Mouse (Mus musculus) hindbrain, embryonic 14.5 days (tissue): ENCODE data around the gene Gpc6. TPM values are rescaled to one million over a fixed set of nuclear protein-coding genes. Genes with fewer than 3 reads are reported as not detected.

Experiments used
- ATAC-seq: fragments of 200-750 bp; cut with Nextera tagmentation; 2 replicates; pipeline ENCODE4 v1.8.0; 2017; ENCODE audit warnings: moderate number of reproducible peaks, mild to moderate bottlenecking, moderate TSS enrichment, moderate library complexity; ENCODE audit not compliant: low FRiP score
- DNase-seq: peaks from one replicate; pipeline ENCODE4 v3.0.0-alpha.2; 2015; ENCODE audit warnings: low spot score
- H3K27ac ChIP-seq: fragments of 300-500 bp; sonication (generic); 2 replicates; pipeline ENCODE4 v1.5.1; 2014; ENCODE audit warnings: mild to moderate bottlenecking, moderate library complexity
- H3K27me3 ChIP-seq: fragments of 300-500 bp; sonication (generic); 2 replicates; pipeline ENCODE4 v1.6.1; 2014; ENCODE audit warnings: mild to moderate bottlenecking, low read length, mixed read lengths; ENCODE audit not compliant: control insufficient read depth, insufficient read depth
- H3K36me3 ChIP-seq: fragments of 300-500 bp; sonication (generic); replicated peaks from 2 replicates; pipeline ENCODE4 v1.6.1; 2014; ENCODE audit not compliant: control insufficient read depth, insufficient read depth
- H3K4me1 ChIP-seq: fragments of 300-500 bp; sonication (generic); replicated peaks from 2 replicates; pipeline ENCODE4 v1.6.1; 2014; ENCODE audit warnings: antibody characterized with exemption, low read length, mixed read lengths; ENCODE audit not compliant: control insufficient read depth, insufficient read depth
- H3K4me2 ChIP-seq: fragments of 300-500 bp; sonication (generic); replicated peaks from 2 replicates; pipeline ENCODE4 v1.6.1; 2014; ENCODE audit warnings: mild to moderate bottlenecking, moderate library complexity
- H3K4me3 ChIP-seq: fragments of 300-500 bp; sonication (generic); replicated peaks from 2 replicates; pipeline ENCODE4 v1.5.1; 2014; ENCODE audit warnings: mild to moderate bottlenecking, low read length
- H3K9ac ChIP-seq: fragments of 300-500 bp; sonication (generic); 2 replicates; pipeline ENCODE4 v1.6.1; 2014
- H3K9me3 ChIP-seq: fragments of 300-500 bp; sonication (generic); 2 replicates; pipeline ENCODE4 v1.6.1; 2016; ENCODE audit warnings: low read length; ENCODE audit not compliant: control insufficient read depth
- WGBS: fragments of 180-500 bp; shearing (Covaris S2); extraction: QIAGEN DNeasy Blood & Tissue Kit; methylation state at CpG from one replicate; pipeline ENCODE4 v1.1.7; 2014; 5-methylcytosine and 5-hydroxymethylcytosine counted together
- polyA plus RNA-seq: library from polyadenylated mRNA; unstranded; fragments of >200 nt; fragmentation: Nextera tagmentation; extraction: Ambion mirVana; gene quantifications from 2 replicates; pipeline ENCODE4 v1.2.1, GENCODE M21; 2014

Gene Gpc6
- polyA plus RNA-seq, 1 experiment from 2014 or later: 18.6 TPM

DNA sequence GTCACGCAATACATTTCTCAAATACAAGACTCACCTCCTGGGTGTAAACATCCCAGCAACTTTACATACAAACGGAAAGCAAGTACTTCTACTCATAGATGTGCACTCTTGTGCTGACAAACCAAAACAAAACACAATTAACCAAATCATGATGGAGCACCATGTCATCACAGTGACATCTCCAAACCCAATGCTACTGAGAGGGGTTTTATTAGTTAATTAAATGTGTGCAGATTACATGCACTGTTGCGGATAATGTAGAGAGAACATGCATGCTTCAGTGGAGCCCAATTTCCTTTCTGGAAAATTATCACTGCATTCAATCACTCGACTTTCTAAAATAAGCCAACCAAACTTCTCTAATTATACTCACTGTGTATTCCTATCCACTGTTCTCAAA, 109.0 kb downstream of the Gpc6 start:
- Histone ChIP-seq H3K27ac (no peak overlapping the region), H3K9me3 (no peaks in the 10 kb centered on the region), H3K4me2 (no peak overlapping the region), H3K4me3 (no peak overlapping the region), H3K27me3 (no peaks in the 10 kb centered on the region), H3K36me3 (no peaks in the 10 kb centered on the region), H3K4me1 (no peaks in the 10 kb centered on the region), H3K9ac (no peak overlapping the region)
- no peak for ATAC-seq
- no peak for DNase-seq
- WGBS: 71% methylated on average over 4 of the region's 4 CpGs

DNA sequence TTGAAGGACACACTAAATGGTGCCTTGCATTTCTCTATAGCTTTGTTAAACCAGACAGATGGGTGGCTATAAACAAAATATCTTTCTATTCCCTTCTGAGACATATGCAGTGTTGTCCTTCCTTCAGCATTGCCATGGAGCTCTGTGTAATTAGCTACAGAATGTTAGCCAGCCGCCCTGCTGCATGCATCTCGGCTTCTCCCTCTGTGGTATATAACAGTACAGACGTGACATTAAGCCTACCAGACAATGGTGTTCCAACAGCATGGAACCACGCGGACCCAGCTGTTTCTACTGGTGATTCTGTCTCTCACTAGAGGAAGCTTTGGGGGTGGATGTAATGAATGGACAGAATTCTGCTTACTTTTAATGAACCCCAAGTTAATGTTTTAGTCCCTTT, 115.9 kb downstream of the Gpc6 start:
- ATAC-seq (no peak; the same call in 1 of the 2 replicates), DNase-seq (no peak)
- 48% methylated on average over 5 of the region's 5 CpGs for WGBS
- no peak overlapping the region for H3K9ac ChIP-seq
- H3K4me3 ChIP-seq: no peak overlapping the region
- no peaks in the 10 kb centered on the region for H3K9me3 ChIP-seq
- H3K36me3 ChIP-seq: no peaks in the 10 kb centered on the region
- H3K27ac ChIP-seq: no peak overlapping the region
- H3K4me1 ChIP-seq: no peaks in the 10 kb centered on the region
- H3K4me2 ChIP-seq: no peak overlapping the region
- H3K27me3 ChIP-seq: no peaks in the 10 kb centered on the region

GRCm38 (mm10) chr14:117048951-117049350, 123.8 kb downstream of the Gpc6 start:
- no peaks in the 10 kb centered on the region for H3K27me3 ChIP-seq
- no peak overlapping the region for H3K9ac ChIP-seq
- H3K4me1 ChIP-seq: 0 out of 2 replicates have a peak, but pooled peaks cover 2% of the 10 kb centered on the region
- H3K36me3 ChIP-seq: no peaks in the 10 kb centered on the region
- no peaks in the 10 kb centered on the region for H3K9me3 ChIP-seq
- H3K27ac ChIP-seq: no peak overlapping the region
- H3K4me2 ChIP-seq: no peak overlapping the region
- DNase-seq (no peak), ATAC-seq (no peak)
- WGBS: 75% methylated on average over 2 of the region's 2 CpGs
- no peak overlapping the region for H3K4me3 ChIP-seq

DNA sequence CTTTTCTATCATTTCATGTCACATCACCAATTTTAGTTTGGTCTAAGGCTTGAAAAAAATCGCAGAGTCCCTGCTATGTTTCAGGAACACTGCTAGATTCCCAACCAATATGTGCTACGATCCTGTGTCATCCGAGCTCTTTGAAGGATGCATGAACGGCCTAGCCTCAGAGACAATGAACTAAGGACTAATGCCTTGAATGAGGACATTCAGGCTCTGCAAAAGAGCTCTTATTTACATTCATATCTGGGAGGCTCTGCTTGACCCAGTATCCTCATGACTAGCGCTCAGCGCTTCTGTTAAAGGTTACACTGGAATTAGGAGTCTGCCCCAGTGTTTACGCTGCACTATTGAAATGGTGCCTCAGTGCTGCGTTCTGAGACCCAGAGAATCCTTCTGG, 125.8 kb downstream of the Gpc6 start:
- H3K9me3 ChIP-seq: no peaks in the 10 kb centered on the region
- H3K4me3 ChIP-seq: no peak overlapping the region
- no peak overlapping the region for H3K27ac ChIP-seq
- DNase-seq: no peak
- no peak for ATAC-seq
- H3K9ac ChIP-seq: no peak overlapping the region
- no peak overlapping the region for H3K4me2 ChIP-seq
- H3K27me3 ChIP-seq: no peaks in the 10 kb centered on the region
- H3K4me1 ChIP-seq: 0 out of 2 replicates have a peak, but pooled peaks cover 2% of the 10 kb centered on the region
- no peaks in the 10 kb centered on the region for H3K36me3 ChIP-seq
- 60% methylated on average over 8 of the region's 8 CpGs for WGBS

DNA sequence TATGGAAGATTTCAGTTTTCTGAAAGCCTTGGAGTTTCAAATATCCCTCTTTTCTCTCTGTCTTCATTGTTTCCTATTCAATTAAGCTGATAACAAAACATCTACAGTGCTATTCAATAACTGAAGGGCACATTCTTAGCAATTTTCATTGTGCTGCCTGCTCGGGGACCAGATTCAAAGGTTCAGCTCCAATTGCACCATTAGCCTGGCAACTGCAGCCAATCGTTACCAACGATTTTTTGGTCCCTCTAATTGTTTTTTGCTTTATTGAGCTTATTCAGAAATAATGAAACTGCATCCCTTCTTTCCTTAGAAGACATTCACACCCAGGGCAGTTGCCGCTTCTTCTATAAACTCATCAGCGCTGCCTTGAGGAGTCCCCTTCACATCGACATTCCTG, 128.2 kb downstream of the Gpc6 start:
- Histone ChIP-seq H3K4me3 (no peak overlapping the region), H3K27ac (no peak overlapping the region; the same call in 1 of the 2 replicates), H3K36me3 (no peaks in the 10 kb centered on the region), H3K9ac (no peak overlapping the region), H3K9me3 (no peaks in the 10 kb centered on the region), H3K27me3 (no peaks in the 10 kb centered on the region), H3K4me2 (no peak overlapping the region), H3K4me1 (0 out of 2 replicates have a peak, but pooled peaks cover 2% of the 10 kb centered on the region)
- no peak for DNase-seq
- ATAC-seq: no peak
- 52% methylated on average over 6 of the region's 6 CpGs for WGBS

GRCm38 (mm10) chr14:117055134-117055533, 130.0 kb downstream of the Gpc6 start:
- Histone ChIP-seq H3K27me3 (no peaks in the 10 kb centered on the region), H3K9ac (no peak overlapping the region)

GRCm38 (mm10) chr14:117061078-117061477, 136.0 kb downstream of the Gpc6 start:
- Histone ChIP-seq H3K4me3 (no peak overlapping the region), H3K9ac (no peak overlapping the region), H3K9me3 (no peaks in the 10 kb centered on the region), H3K36me3 (no peaks in the 10 kb centered on the region), H3K4me1 (no peaks in the 10 kb centered on the region), H3K4me2 (no peak overlapping the region), H3K27ac (no peak overlapping the region), H3K27me3 (no peaks in the 10 kb centered on the region)
- ATAC-seq (no peak), DNase-seq (no peak)
- 22% methylated on average over 2 of the region's 2 CpGs for WGBS

More at GRCm38 (mm10) chr14:117055134-117055533, 130.0 kb downstream of the Gpc6 start:
- 0 out of 2 replicates have a peak, but pooled peaks cover 2% of the 10 kb centered on the region for H3K4me1 ChIP-seq
- H3K9me3 ChIP-seq: no peaks in the 10 kb centered on the region
- DNase-seq: no peak
- H3K36me3 ChIP-seq: no peaks in the 10 kb centered on the region
- no peak overlapping the region for H3K27ac ChIP-seq
- no peak overlapping the region for H3K4me2 ChIP-seq
- 67% methylated on average over 2 of the region's 2 CpGs for WGBS
- H3K4me3 ChIP-seq: no peak overlapping the region
- no peak for ATAC-seq

- Histone ChIP-seq H3K4me2 (no peak overlapping the region), H3K4me3 (no peak overlapping the region)
- WGBS: 52% methylated on average over 2 of the region's 2 CpGs
These were observed 136.4 kb downstream of the Gpc6 start for GRCm38 (mm10) chr14:117061527-117061926.

GRCm38 (mm10) chr14:117068179-117068578, 143.1 kb downstream of the Gpc6 start:
- H3K4me3 ChIP-seq: no peak overlapping the region
- H3K9me3 ChIP-seq: no peaks in the 10 kb centered on the region
- DNase-seq (no peak), ATAC-seq (peak; percentile 53; the same call in 1 of the 2 replicates)
- no peak overlapping the region for H3K9ac ChIP-seq
- no peaks in the 10 kb centered on the region for H3K4me1 ChIP-seq
- no peak overlapping the region for H3K4me2 ChIP-seq
- H3K36me3 ChIP-seq: no peaks in the 10 kb centered on the region
- no peak overlapping the region for H3K27ac ChIP-seq
- no peaks in the 10 kb centered on the region for H3K27me3 ChIP-seq
- WGBS: 52% methylated on average over 5 of the region's 5 CpGs

More at GRCm38 (mm10) chr14:117061527-117061926, 136.4 kb downstream of the Gpc6 start:
- ATAC-seq (no peak), DNase-seq (no peak)
- Histone ChIP-seq H3K27me3 (no peaks in the 10 kb centered on the region), H3K9me3 (no peaks in the 10 kb centered on the region), H3K9ac (no peak overlapping the region), H3K36me3 (no peaks in the 10 kb centered on the region), H3K27ac (no peak overlapping the region), H3K4me1 (no peaks in the 10 kb centered on the region)

DNA sequence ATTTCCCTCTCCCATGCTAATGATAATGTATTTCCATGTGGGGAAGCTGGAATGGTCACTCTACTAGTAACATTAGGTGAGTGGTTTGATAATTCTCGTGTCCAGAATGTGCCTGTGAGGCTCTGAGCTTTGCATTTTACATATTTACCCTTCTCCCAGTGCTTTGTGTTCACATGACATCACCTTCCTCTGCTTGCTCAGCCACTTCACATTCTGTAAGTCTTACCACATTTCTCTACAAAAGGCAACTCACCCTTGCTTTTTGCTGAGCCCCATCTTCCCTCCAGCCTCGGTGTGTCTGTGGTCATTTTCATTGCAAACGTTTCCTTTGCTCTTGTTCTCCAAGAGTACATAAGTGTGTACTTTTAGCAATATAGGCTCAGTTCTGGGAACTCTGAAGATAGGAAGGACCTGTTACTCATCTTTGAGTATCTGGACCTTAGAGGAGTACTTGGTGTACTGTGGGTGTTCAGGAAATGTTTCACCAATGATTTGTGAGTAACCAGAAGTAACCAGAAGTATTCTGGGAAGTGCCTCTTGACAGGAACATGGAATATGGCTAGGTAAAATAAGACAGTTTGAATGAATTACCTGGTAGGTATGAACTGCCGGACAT, 145.5 kb downstream of the Gpc6 start:
- no peaks in the 10 kb centered on the region for H3K36me3 ChIP-seq
- H3K4me2 ChIP-seq: no peak overlapping the region
- no peak overlapping the region for H3K4me3 ChIP-seq
- H3K27ac ChIP-seq: no peak overlapping the region
- no peak overlapping the region for H3K9ac ChIP-seq
- ATAC-seq (no peak), DNase-seq (no peak)
- H3K27me3 ChIP-seq: no peaks in the 10 kb centered on the region
- WGBS: 94% methylated on average over 4 of the region's 4 CpGs
- H3K4me1 ChIP-seq: no peaks in the 10 kb centered on the region
- H3K9me3 ChIP-seq: no peaks in the 10 kb centered on the region
